Mouse (Mus musculus) spleen, postnatal 4 days (tissue): ENCODE measurements at regions not wholly inside any gene's neighbourhood (a gene's known extent, or its start where the extent isn't known, plus 50 kb on each side); places are given as distances from the start of the nearest gene placed in this dataset.
A peak's percentile ranks its signal among the peaks of the same experiment; 100 is the strongest.

Experiments used
- DNase-seq, 2 experiments: peaks; one replicate each; pipeline ENCODE4 v3.0.0; 2022; ENCODE audit warnings: low spot score in 2 of 2

DNA sequence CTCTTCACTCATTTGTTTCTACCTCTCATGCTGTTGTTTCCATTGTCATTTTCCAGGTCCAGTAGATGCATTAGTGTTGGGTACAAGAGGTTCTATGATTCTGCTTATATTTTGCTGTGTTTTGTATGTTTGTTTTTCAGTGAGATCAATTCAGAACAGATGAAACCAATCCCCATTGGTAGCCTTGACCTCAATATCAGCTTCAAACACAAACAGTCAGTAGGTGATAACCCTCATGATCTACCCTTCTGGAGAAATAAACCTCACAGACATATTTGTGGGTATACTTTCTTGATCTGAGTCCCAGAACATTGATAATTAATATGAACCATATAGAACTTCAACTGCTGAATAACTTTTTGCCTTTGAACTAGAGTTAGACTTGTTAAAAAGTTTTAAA is 969.3 kb upstream of the Lrrc6 start:
- no peak for DNase-seq

DNA sequence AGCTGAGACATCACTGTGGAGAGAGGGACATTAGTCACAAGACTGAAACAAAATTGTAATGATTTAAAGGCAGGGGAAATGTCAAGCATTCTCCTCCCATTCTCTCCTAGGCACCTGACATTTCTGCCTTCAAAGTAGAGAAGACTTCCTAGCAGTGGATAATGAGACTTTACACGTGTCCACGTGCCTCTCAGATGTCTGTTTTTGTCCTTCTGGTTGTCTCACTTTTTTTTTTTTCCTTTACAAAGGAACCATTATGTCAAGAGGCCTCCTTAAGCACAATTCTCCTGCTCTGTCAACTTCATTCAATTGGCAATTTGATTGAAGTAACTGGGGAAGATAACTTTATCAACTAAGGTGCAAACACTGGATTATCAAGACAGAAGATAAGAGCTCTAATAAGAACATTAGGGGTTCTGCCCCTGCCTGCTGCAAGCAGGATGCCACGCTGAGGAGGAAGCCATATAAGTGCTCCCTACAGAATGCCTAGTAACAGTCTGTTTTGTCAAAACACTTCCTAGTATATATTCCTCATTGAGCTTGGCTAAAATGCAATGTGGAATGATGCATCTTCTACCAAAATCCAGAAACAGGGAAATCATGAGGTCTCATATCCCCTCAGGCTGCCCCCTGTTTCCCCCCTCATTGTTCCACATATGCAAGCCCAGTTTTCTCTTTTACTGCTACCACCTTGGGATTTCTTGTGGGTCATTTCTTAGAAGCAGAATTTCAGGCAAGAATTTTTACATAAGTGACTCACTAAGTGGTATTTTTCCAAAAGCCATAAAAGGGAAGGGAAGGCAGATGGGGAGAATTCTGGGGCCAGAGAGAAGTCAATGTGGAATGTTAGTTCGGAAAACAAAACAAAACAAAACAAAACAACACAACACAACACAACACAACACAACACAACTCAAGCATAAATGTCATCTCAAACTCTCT is 967.0 kb upstream of the Lrrc6 start:
- no peak for DNase-seq

DNA sequence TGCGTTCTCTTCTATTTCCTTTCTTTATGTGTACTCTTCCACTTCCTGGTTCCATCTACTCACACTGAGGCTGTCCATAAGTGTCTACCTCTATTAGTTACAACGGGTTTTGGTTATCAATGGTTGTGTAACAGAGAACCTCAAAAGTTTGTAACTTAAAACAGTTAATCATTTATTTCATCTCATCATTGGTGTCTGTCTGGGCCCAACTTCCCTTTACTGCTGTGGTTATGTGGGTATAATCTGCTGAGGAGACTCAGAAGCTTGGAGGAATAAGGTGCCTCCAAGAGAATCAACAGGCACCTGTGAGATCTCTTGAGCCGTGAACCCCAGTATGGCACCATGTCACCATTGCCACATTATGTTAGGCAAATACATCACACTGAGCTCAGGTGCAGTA is 962.2 kb upstream of the Lrrc6 start:
- no peak for DNase-seq

DNA sequence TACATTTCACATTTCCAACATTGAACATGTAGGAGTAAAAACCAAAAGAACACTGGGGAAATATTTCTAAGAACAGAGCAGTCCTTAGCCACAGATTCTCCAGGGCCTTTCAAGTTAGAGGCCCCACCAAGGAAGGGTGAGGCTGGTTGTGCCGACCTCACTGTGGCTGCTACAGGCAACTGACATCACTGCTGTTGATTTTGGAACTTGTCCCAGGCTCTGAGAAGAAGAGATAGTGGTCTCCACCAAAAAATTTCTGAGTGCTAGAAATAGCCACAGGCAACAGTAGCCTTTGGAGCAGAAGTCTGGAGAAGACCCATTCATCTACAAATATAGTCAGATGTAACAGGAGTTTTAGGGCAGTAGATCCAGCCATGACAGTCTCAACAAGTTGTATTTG is 959.7 kb upstream of the Lrrc6 start:
- DNase-seq = no peak

DNA sequence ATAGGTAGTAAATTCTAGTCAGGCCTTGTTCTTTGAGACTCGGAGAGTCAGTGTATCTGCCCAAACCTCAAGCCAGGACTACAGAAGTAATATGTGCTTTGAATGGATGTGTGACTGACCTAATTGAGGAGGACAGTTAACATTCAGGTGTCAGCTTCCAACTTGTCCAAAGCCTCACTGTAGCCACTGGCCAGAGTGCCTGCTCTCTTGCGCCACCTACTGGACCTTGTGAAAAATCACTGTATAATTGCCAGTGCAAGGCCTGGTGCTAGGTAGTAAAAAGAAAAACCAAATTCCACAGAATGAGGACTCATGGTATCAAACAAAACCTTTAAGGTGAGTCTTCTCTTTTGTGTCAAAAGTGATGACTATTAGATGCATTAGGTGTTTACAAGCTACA is 933.6 kb upstream of the Lrrc6 start:
- DNase-seq = peak; percentile 28 to 77

DNA sequence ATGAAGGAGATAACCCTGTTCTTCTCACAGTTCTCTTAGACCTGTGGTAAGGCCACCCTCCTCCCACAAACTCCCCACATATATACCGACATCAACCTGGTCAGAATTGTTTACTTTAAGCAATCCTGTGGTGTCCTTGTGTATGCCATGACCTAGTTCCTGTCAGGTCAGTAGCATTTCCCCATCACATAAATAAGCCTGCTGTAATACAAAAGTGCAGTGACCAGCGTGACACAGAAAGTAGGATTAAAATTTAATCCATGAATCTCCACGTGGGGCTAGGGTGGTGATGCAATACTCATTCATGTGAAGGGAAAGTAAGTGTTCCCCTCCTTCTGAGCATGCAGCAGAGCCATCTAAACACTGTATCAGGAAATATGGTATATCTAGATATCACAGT is 923.2 kb upstream of the Lrrc6 start:
- DNase-seq = no peak

DNA sequence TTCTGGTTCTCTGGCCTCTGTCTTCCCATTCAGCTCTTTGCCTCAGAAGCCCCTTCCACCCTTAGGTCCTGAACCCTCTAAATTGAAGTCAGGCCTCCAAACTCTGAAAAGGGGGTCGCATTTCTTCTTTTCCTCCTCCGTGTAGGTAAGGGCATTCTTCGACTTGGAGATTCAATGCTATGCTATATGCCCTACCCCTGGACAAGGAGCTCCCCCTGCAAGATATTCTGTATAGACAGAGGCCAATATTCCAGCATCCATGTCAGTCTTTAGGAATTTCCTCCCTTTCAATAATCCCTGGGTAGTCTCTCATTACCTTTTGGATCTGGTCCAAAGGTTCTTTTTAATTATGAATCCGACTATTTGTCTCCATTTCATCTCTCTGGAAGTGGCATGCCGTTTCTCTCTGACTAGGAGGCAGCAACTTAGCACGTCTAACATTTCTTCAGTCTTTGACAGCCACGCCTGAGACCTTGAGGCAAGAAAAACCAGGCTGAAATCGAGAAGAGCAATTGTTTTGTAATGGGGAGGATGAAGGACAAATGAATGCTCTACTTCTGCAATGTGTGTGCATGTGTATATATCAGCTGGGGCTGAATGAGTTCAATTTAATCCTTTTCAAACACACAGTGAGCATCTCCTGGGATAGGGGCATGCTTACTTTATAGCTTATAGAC is 921.7 kb upstream of the Lrrc6 start:
- no peak for DNase-seq

DNA sequence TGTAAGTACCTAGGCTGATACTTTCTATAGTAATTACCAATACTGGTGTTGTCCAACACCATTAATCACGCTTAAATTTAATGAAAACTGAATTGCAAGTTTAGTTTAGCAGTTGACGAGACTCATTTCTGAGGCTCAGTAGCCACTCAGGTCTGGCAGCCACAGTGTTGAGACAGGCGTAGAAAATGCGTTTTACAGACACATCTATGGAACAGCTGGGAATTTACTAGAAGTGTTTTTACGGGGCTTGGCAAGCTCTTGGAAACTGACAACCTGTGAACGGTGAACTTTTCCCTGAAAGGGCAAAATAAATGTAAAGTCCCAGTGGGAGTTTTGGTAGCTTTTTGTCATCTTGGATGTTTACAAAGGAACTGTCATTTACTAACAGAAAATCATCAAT is 920.1 kb upstream of the Lrrc6 start:
- no peak for DNase-seq

DNA sequence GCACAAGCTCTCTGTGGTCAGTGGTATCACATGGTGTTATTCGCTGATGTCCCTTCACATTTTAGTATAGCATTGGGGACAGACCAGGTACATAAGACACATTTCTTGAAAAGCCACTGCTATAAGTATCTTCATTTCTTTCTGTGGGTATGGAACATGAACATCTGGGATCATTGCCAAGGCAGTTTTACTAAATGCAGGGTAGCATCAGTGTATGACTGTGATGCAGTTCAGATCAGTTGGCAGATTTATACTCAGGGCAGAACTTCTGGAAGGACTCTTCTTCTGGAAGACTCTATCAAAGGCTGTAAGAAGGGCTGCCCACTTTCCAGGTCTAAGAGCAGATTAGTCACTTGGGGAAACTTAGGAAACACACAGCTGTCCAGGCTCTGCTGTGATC is 919.0 kb upstream of the Lrrc6 start:
- no peak for DNase-seq

DNA sequence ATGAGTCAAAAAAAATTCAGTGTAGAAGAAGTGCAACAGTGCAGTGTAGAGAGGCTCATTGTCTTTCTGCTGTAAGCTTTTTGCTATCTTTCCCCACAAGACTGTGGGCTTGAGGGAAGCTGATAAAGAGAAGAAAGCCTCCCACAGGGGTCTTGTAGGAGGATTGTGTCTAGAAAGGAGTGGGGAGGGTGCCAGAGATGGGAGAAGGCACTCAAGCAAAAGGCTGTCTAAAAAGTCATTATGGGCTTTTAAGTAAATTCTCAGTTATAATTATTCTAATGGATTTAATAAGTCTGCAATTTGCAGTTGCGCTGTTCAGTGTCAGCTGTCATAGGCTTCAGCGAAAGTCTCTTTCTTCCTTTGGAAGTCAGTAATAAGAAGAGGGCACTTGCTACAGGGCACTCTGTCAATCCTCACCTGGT is 917.0 kb upstream of the Lrrc6 start:
- DNase-seq = no peak

DNA sequence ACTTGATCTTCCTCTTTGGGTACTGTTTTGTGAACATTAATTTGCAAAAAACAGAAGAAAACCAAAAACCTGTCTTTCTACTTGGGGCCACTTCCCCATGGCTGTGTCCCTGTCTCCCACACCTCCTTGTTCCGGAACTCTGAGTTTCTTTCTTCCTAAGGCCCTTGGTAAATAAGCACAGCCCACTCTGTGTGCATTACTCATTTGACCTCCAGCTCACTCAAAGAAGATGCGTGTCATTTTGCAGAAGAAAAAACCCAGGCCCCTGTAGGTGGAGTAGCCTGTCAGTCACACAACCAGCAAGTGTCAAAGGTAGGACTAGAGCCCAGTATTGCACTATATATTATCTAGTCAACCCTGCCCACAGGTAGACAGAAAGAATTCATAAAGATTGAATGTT is 915.1 kb upstream of the Lrrc6 start:
- DNase-seq = no peak

DNA sequence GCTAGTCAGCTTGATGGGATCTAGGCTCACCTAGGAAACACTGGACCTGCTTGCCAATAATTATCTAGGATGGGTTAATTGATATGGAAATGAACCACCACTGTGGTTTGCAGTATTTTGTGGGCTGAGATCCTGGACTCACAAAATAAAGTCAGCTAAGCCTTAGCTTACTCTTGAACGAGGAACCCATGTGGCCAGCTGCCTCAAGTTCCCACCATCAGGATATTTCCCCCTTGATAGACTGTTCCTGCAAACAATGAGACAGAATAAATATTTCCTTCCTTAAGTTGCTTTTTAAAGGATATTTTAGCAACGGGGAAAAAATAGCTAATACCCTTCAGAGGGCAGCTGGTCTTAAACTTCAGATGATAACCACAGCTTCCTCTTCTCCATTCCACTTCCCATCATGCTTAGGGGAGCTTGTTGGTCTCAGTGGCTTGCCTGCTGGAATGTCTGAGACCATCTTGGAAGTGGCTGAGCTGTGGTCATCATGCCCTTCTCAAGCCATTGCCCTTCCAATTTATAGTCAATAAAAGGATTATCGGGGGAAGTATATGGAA is 913.7 kb upstream of the Lrrc6 start:
- DNase-seq = no peak

DNA sequence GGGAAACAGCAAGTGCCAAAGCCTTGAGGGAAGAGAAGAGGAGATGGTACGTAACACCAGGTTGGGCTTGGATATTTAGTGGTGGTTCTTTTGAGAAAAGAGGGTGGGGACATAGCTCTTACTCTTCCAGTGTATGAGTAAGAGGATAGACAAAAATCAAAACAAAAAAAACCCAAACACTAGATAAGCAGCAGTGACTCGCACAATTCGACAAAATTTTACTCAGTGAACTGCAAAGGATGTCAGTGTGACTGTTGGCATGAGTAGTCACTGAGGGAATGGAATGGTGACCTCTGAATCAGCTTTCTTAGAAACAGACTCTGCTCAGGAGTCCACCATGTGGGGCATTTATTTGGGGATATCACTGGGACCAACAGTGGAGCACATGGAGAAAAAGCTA is 912.9 kb upstream of the Lrrc6 start:
- DNase-seq = no peak

DNA sequence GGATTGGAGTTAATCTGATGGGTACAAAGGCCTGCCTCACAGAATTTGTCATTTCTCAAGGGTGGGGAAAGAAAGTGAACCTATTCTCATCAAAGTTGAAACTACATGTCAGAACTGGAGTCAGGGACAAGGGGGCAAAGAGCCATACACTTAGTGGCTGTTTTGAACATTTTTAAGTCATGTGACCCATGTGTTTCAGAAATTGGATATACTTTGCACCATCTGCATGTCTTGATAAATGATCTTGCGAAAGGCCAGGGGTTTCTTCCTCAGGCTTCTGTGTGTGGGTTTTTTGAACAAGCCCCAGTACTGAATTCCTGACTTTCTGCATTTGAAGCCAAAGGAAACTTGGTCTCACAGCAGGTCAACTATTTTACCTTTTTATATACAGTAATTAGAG is 911.7 kb upstream of the Lrrc6 start:
- DNase-seq = no peak

DNA sequence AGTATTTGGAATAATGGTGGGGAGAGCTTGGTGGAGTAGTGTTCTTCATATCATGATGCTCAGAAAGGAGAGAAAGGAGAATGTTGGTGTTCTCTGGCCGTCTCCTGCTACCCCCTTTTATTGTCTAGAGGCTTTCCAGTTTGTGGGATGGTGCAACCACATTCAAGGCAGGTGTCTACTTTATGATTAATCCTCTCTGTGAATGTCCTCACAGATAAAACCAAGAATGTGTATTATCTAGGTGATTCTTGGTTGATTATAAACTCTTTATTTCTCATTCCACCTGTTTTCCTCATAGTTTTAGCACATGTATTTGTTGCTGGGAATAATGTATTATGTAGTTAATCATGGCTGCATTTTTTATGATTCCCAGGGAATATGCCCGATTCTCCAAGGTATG is 910.9 kb upstream of the Lrrc6 start:
- DNase-seq = no peak

DNA sequence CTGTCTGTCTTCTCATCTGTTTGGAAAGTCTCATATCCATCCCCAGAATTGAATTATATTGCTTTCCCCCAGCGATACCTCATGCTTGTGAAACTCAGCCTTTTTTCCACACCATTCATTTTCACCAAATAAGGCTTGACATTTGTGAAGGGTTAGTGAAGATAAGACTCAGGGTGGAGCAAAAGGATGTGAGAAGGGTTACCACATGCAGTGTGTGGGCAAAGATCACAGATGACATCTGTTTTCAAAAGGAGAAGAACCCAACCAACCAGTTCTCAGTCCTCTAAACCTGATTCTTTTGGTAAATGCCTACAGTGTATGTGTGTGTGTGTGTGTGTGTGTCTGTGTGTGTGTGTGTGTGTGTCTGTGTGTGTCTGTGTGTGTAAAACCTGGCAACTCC is 909.3 kb upstream of the Lrrc6 start:
- no peak for DNase-seq

DNA sequence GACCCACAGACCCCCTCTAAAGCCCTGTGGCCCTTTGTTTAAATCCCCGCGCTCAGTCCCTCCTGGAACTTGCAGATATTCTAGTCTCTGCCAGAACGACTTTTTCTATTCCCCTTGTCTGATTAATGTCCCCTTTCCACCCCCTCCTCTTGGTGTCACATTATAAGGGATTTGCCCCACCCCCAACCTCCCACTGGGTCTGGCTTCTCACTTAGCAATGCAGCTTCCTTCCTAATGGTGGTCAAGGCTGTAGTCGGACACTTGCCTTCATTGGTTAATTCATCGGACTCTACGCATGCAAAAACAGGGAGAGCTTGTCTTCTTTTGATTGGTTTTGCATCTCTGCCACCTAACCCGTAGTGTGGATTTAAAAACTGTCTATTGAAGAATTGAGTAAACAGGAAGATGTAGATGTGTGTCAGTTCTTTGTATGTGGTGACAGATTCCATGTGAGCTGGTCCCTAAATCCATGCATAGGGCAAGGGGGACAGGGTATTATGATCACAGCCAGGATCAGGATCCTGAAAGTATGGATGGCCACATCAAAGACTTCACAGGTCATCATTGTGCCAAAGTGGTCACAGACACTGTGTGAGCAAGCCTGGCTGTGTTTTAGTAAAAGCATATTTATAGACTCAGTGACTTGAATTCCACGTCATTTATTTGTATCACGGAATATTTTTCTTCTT is 908.3 kb upstream of the Lrrc6 start:
- no peak for DNase-seq

DNA sequence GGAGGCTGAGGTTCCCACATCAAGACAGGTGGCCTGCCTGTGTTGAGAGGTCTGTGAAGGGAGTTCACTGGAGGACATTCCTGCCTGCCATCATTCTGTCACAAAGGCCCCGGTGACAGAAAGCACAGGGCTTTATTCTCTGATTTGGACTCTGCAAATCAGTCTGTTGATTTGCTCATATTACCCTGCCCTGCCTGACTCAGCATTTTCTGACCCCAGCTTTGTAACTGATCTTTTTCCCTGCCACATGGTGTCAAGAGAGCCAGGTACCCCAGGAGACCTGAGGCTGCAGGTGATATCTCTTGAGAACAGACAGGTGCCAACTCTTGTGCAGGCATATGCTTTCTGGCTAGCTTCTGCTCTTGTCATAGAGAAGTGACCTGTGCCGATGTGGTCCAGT is 906.5 kb upstream of the Lrrc6 start:
- DNase-seq = no peak

DNA sequence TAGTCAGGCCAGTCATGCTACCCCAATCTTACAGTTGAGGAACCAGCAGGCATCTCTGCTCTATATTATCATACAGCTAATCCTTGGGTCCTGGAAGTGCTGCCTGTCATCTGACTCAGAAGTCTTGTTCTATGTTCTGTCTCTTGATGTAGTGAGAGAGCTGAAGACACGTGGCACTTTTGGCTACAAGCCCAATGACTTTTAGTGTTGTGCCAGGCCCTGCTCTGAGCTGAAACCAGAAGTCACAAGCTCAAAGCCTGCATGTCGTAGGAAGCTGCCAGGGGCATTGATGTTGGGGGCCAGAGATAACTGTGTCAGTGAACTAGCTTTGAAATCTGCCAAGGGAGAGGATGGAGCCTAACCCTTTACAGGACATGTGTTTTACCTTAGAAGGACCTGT is 904.8 kb upstream of the Lrrc6 start:
- no peak for DNase-seq

DNA sequence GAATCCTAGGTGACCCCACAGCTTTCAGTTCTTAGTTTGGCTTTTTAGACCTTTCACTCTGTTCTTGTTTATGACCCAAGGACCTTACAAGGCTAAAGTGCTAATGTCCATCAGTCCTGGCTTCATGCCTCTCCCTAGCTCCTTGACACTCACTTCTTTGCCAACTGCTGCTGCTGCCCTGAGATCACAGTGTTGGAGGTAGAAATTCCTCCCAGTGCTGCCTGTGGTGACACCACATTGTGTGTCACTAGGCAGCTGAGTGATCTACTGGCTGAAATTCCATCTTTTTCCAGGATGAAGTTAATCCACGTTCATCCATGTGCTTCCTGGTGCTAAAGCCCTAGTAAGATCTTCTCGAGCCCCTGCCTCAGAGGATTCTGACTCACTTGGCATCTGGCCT is 904.3 kb upstream of the Lrrc6 start:
- DNase-seq = no peak

DNA sequence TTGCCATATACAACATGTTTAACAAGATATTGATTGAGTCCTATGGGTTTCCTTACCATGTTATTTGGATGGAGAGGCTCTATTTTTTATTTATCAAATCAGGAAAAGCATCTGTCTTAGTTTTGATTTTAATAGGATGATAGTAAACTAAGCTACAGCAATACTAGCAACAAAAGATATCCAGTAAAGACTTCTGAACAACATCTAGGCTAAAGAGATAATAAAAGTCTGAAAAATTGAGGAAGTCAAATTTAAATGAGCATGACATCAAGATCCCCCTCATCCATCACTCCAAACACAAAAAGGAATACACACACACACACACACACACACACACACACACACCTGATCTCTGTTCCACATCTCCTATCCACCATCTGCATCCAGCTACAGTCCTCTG is 901.6 kb upstream of the Lrrc6 start:
- no peak for DNase-seq

DNA sequence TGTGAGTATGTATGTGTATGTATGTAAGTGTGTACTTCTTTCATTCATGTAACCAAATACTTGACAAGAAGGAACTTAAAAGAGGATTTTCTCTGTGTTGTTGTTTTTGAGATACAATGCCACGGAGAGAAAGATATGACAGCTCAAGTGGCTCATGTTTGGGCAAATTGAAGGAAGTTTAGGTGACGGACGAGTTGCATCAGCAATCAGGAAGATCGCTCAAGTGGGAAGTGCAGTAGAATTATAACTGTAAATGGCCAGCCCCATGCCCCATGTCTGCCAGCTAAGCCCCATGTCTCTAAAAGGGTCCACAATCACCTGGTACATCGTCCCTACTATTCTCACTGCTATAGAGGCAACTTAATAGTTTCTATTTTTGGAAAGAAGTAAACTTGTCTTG is 896.6 kb upstream of the Lrrc6 start:
- DNase-seq = no peak

DNA sequence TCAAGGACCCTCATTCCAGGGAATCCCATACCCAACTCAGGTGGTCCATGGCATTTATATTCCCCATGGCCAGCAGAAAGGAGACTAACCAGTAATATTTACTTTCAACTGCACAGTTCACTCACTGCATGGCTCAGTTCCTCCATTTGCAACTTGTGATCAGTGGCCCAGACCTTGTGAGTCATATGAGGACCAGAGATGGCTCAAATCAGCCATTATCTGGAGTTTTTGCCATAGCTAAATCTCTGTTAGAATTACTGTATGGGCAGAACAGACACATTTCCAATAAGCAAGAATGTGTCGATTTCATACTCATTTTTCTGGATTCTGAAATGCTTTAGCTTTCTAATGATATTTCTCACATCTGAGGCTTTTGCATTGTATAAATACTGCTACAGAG is 894.4 kb upstream of the Lrrc6 start:
- DNase-seq = no peak
